In genomic region chr11:43643180-43643591, GRCm38 (mm10) we compare ENCODE assay signal across 9 mouse cellular contexts. TPM values are rescaled to one million over a fixed set of nuclear protein-coding genes. Genes with fewer than 3 reads are reported as not detected.
DNase-seq lines count a peak whose midpoint lies in the region; ATAC-seq and TF ChIP-seq lines count a peak whose summit lies in the region.
"Had no signal": no experiment of that assay in that cellular context is flagged by ENCODE, and none has a peak within 500 bp of the region (broad histone marks: within the 10 kb centered on the region; RNA-seq: fewer than 3 reads in every experiment).

No protein-coding gene starts in this region.

- H3K4me3 ChIP-seq in liver, adult 2 months (ENCODE audit: insufficient read depth, low read depth, low read length), result no peak overlapping the region
- H3K4me3 ChIP-seq in liver, embryonic 11.5 days (ENCODE audit: low read depth, low read length), result no peak overlapping the region
- no peak overlapping the region for H3K4me3 ChIP-seq in forebrain, embryonic 13.5 days

- H3K4me2 ChIP-seq in liver, embryonic 11.5 days, result no peak overlapping the region
- no peak overlapping the region for H3K4me2 ChIP-seq in forebrain, embryonic 13.5 days

- H3K9me3 ChIP-seq in liver, embryonic 11.5 days (ENCODE audit: control insufficient read depth, low read length), result no peaks in the 10 kb centered on the region
- H3K9me3 ChIP-seq in forebrain, embryonic 13.5 days (replicated peaks), result no peaks in the 10 kb centered on the region; the same call in 1 of the 2 replicates

- no peaks in the 10 kb centered on the region for H3K36me3 ChIP-seq in liver, adult 2 months (ENCODE audit: control insufficient read depth, insufficient read depth, low read length)
- H3K36me3 ChIP-seq in liver, embryonic 11.5 days (ENCODE audit: control insufficient read depth, insufficient read depth, low read length), result no peaks in the 10 kb centered on the region
- H3K36me3 ChIP-seq in forebrain, embryonic 13.5 days (ENCODE audit: poor library complexity, severe bottlenecking), result no peaks in the 10 kb centered on the region

- no peak for TF ChIP-seq CTCF in liver, adult 2 months (IDR thresholded peaks at IDR 0.05; ENCODE audit: low read depth, low read length)

- peak; percentile 48 for DNase-seq in liver, adult 2 months (ENCODE audit: extremely low read depth, low read depth, low spot score)
- DNase-seq in liver, embryonic 11.5 days (ENCODE audit: low spot score), result no peak
- DNase-seq in heart, postnatal 14 days, result peak; percentile 68 to 82
- DNase-seq in kidney, postnatal 25 days, result peak; percentile 95 to 96
- peak; percentile 92 for DNase-seq in lung, postnatal 10 days
- DNase-seq in right cerebral cortex, adult 18-20 months, result peak; percentile 59

- WGBS in liver, adult 2 months, result 4% methylated on average over 2 of the region's 2 CpGs
- WGBS in liver, embryonic 11.5 days, result 52% methylated on average over 2 of the region's 2 CpGs
- 14% methylated on average over 2 of the region's 2 CpGs for WGBS in forebrain, embryonic 13.5 days

- no peaks in the 10 kb centered on the region for H3K27me3 ChIP-seq in liver, adult 2 months (ENCODE audit: control insufficient read depth, insufficient read depth, low read length)
- H3K27me3 ChIP-seq in liver, embryonic 11.5 days (replicated peaks; ENCODE audit: control insufficient read depth, insufficient read depth, low read length), result no peaks in the 10 kb centered on the region
- no peaks in the 10 kb centered on the region for H3K27me3 ChIP-seq in forebrain, embryonic 13.5 days

- H3K79me2 ChIP-seq in liver, adult 2 months (ENCODE audit: control insufficient read depth, insufficient read depth, low read length), result no peaks in the 10 kb centered on the region

- no peak overlapping the region for H3K27ac ChIP-seq in liver, adult 2 months (replicated peaks; ENCODE audit: insufficient read depth, low read depth, low read length)
- no peak overlapping the region for H3K27ac ChIP-seq in liver, embryonic 11.5 days (ENCODE audit: low read depth, low read length)
- peak overlapping the region; percentile 65 for H3K27ac ChIP-seq in forebrain, embryonic 13.5 days

- peaks cover 4% of the 10 kb centered on the region for H3K4me1 ChIP-seq in liver, adult 2 months (ENCODE audit: control insufficient read depth, insufficient read depth, low read length)
- no peaks in the 10 kb centered on the region for H3K4me1 ChIP-seq in liver, embryonic 11.5 days (replicated peaks; ENCODE audit: control insufficient read depth, insufficient read depth, low read length)
- H3K4me1 ChIP-seq in forebrain, embryonic 13.5 days, result peaks cover 18% of the 10 kb centered on the region

- intact Hi-C loops in heart, postnatal 14 days (cut with DNase I), result no loop called here

- H3K9ac ChIP-seq in liver, adult 2 months (ENCODE audit: low read depth, low read length), result no peak overlapping the region
- no peak overlapping the region for H3K9ac ChIP-seq in liver, embryonic 11.5 days (ENCODE audit: low read depth, low read length)
- no peak overlapping the region for H3K9ac ChIP-seq in forebrain, embryonic 13.5 days

- no peak for TF ChIP-seq POLR2A in liver, adult 2 months (IDR thresholded peaks at IDR 0.05; ENCODE audit: extremely low read depth, insufficient read depth, low read length)

- no peak for ATAC-seq in liver, embryonic 11.5 days (replicated peaks; ENCODE audit: low FRiP score)
- ATAC-seq in forebrain, embryonic 13.5 days, result peak; percentile 94
- ATAC-seq in CD4-positive, CD25-positive, alpha-beta regulatory T cell, adult 4 months, result no peak

RNA-seq across cellular contexts. Expression of gene Pwwp2a, which starts 38.6 kb away (rescaled TPM):
- total RNA-seq in liver, adult 2 months (2014; rRNA removed), result 11.2 and 12.1 TPM in 2 replicates
- 5.5 and 9.3 TPM in 2 replicates for polyA plus RNA-seq in liver, adult 2 months (2012; rRNA removed)
- polyA plus RNA-seq in liver, embryonic 11.5 days (2014; fragmentation: Nextera tagmentation; extraction: Ambion mirVana), result 26.1 and 30.3 TPM in 2 replicates
- 28.4 and 28.5 TPM in 2 replicates for polyA plus RNA-seq in forebrain, embryonic 13.5 days (2015; fragmentation: Nextera tagmentation; extraction: Ambion mirVana)
- total RNA-seq in heart, postnatal 14 days (2021), result 10 to 100 TPM; 26.1 to 27.7 TPM
- 10 to 100 TPM; 23.8 to 34.8 TPM for polyA plus RNA-seq in CD4-positive, CD25-positive, alpha-beta regulatory T cell, adult 4 months (2017; shearing (Covaris generic))

RNA-seq across cellular contexts. Expression of gene Fabp6, which starts 41.8 kb away (rescaled TPM):
- not detected in 2 replicates for total RNA-seq in liver, adult 2 months (2014; rRNA removed)
- polyA plus RNA-seq in liver, adult 2 months (2012; rRNA removed), result not detected in 2 replicates
- polyA plus RNA-seq in liver, embryonic 11.5 days (2014; fragmentation: Nextera tagmentation; extraction: Ambion mirVana), result not detected in 2 replicates
- not detected in 2 replicates for polyA plus RNA-seq in forebrain, embryonic 13.5 days (2015; fragmentation: Nextera tagmentation; extraction: Ambion mirVana)
- not detected for total RNA-seq in heart, postnatal 14 days (2021)
- not detected for polyA plus RNA-seq in CD4-positive, CD25-positive, alpha-beta regulatory T cell, adult 4 months (2017; shearing (Covaris generic))
- polyA plus RNA-seq: testis, adult 2 months had no signal

RNA-seq across cellular contexts. Expression of gene 4933415A04Rik, which starts 56.3 kb away (rescaled TPM):
- total RNA-seq in liver, adult 2 months (2014; rRNA removed), result not detected in 2 replicates
- not detected in 2 replicates for polyA plus RNA-seq in liver, adult 2 months (2012; rRNA removed)
- polyA plus RNA-seq in liver, embryonic 11.5 days (2014; fragmentation: Nextera tagmentation; extraction: Ambion mirVana), result 2.1 and 2.7 TPM in 2 replicates
- 4.8 TPM in 2 replicates for polyA plus RNA-seq in forebrain, embryonic 13.5 days (2015; fragmentation: Nextera tagmentation; extraction: Ambion mirVana)
- total RNA-seq in heart, postnatal 14 days (2021), result 1 to 10 TPM; 1.2 to 1.6 TPM
- not detected for polyA plus RNA-seq in CD4-positive, CD25-positive, alpha-beta regulatory T cell, adult 4 months (2017; shearing (Covaris generic))
